Mouse (Mus musculus): ENCODE measurements around the gene Twf1. TPM values are rescaled to one million over a fixed set of nuclear protein-coding genes. Genes with fewer than 3 reads are reported as not detected.

Gene Twf1
- total RNA-seq (2021) = 10 to 100 TPM; 31.1 to 39.1 TPM

- DNase-seq = peak; percentile 99
Observed at GRCm38 (mm10) chr15:94589219-94590075, at the start of gene Twf1. Gene Twf1 (minus strand): TSS chr15:94589889.

- no peak for DNase-seq
Observed at GRCm38 (mm10) chr15:94639126-94639525, 49.4 kb upstream of the Twf1 start.

- DNase-seq = no peak
Observed at GRCm38 (mm10) chr15:94638207-94638606, 48.5 kb upstream of the Twf1 start.

- DNase-seq = no peak
Observed at GRCm38 (mm10) chr15:94634524-94634923, 44.8 kb upstream of the Twf1 start.

GRCm38 (mm10) chr15:94630553-94630952 is 40.9 kb upstream of the Twf1 start:
- DNase-seq = no peak

GRCm38 (mm10) chr15:94628830-94629601 is 39.3 kb upstream of the Twf1 start, which contains the start of gene Tmem117:
Gene Tmem117 (plus strand): TSS chr15:94629232.
- DNase-seq = peak; percentile 53

- DNase-seq = no peak
Observed at GRCm38 (mm10) chr15:94628463-94628829, 38.8 kb upstream of the Twf1 start.

- DNase-seq = no peak
Observed at GRCm38 (mm10) chr15:94620909-94621308, 31.2 kb upstream of the Twf1 start.

GRCm38 (mm10) chr15:94616036-94616435 is 26.3 kb upstream of the Twf1 start:
- no peak for DNase-seq

- no peak for DNase-seq
Observed at GRCm38 (mm10) chr15:94607768-94608167, 18.1 kb upstream of the Twf1 start.

- no peak for DNase-seq
Observed at GRCm38 (mm10) chr15:94602441-94602840, 12.8 kb upstream of the Twf1 start.

- DNase-seq = peak; percentile 63
Observed at GRCm38 (mm10) chr15:94601339-94601738, 11.7 kb upstream of the Twf1 start.

- DNase-seq = no peak
Observed at GRCm38 (mm10) chr15:94600145-94600707, 10.5 kb upstream of the Twf1 start.

GRCm38 (mm10) chr15:94593586-94593985 is 3.9 kb upstream of the Twf1 start:
- DNase-seq = no peak

GRCm38 (mm10) chr15:94591356-94591755 is 1.7 kb upstream of the Twf1 start:
- no peak for DNase-seq

GRCm38 (mm10) chr15:94590083-94590482 is 394 bp upstream of the Twf1 start:
- DNase-seq = no peak

GRCm38 (mm10) chr15:94587826-94588715 is 1.6 kb downstream of the Twf1 start:
- DNase-seq = no peak

GRCm38 (mm10) chr15:94584738-94585137 is 5.0 kb downstream of the Twf1 start:
- no peak for DNase-seq

GRCm38 (mm10) chr15:94583153-94583552 is 6.5 kb downstream of the Twf1 start:
- no peak for DNase-seq

GRCm38 (mm10) chr15:94582000-94582593 is 7.6 kb downstream of the Twf1 start:
- DNase-seq = no peak

GRCm38 (mm10) chr15:94574566-94575268 is 15.0 kb downstream of the Twf1 start:
- DNase-seq = no peak

Measured in heart, postnatal 4 days (tissue).